Mouse (Mus musculus) liver, adult 2 months (tissue): Measurements from ENCODE around the gene Macc1. TPM values are rescaled to one million over a fixed set of nuclear protein-coding genes. Genes with fewer than 3 reads are reported as not detected.
A peak's percentile ranks its signal among the peaks of the same experiment; 100 is the strongest.

Experiments
- DNase-seq: peaks from one replicate; pipeline ENCODE4 v3.0.0-alpha.2; 2011; ENCODE audit warnings: low read depth, low spot score; ENCODE audit errors: extremely low read depth
- H3K27ac ChIP-seq: fragments of 200-500 bp; replicated peaks from 2 replicates; pipeline ENCODE4 v1.5.1; 2012; ENCODE audit warnings: low read depth, mild to moderate bottlenecking, control low read depth, inconsistent platforms, low read length; ENCODE audit not compliant: insufficient read depth
- H3K27me3 ChIP-seq: fragments of 200-500 bp; 2 replicates; pipeline ENCODE4 v1.6.1; 2012; ENCODE audit warnings: mild to moderate bottlenecking, moderate library complexity, low read length, inconsistent platforms; ENCODE audit not compliant: control insufficient read depth, insufficient read depth
- H3K36me3 ChIP-seq: fragments of 200-500 bp; 2 replicates; pipeline ENCODE4 v1.6.1; 2012; ENCODE audit warnings: low read length, inconsistent platforms; ENCODE audit not compliant: control insufficient read depth, insufficient read depth
- H3K4me1 ChIP-seq: fragments of 200-500 bp; 2 replicates; pipeline ENCODE4 v1.6.1; 2011; ENCODE audit warnings: low read length; ENCODE audit not compliant: control insufficient read depth, insufficient read depth
- H3K4me3 ChIP-seq: fragments of 200-500 bp; 2 replicates; pipeline ENCODE4 v1.5.1; 2011; ENCODE audit warnings: low read depth, mild to moderate bottlenecking, control low read depth, low read length, moderate library complexity; ENCODE audit not compliant: insufficient read depth
- H3K79me2 ChIP-seq: fragments of 200-500 bp; 2 replicates; pipeline ENCODE4 v1.6.1; 2012; ENCODE audit warnings: inconsistent platforms, mild to moderate bottlenecking, low read length, moderate library complexity; ENCODE audit not compliant: control insufficient read depth, insufficient read depth
- H3K9ac ChIP-seq: fragments of 200-500 bp; 2 replicates; pipeline ENCODE4 v1.6.1; 2012; ENCODE audit warnings: low read depth, mild to moderate bottlenecking, control low read depth, inconsistent platforms, low read length
- CTCF ChIP-seq: fragments of 200-500 bp; IDR thresholded peaks from 2 replicates; pipeline ENCODE4 v1.5.1; 2011; ENCODE audit warnings: low read depth, low read length, control low read depth
- POLR2A ChIP-seq: fragments of 200-500 bp; IDR thresholded peaks from 2 replicates; pipeline ENCODE4 v1.6.1; 2011; ENCODE audit warnings: low read length, control low read depth; ENCODE audit not compliant: insufficient read depth; ENCODE audit errors: extremely low read depth
- WGBS: fragments of 180-500 bp; shearing (Covaris S2); methylation state at CpG from one replicate; pipeline ENCODE4 v1.1.7; 2018; 5-methylcytosine and 5-hydroxymethylcytosine counted together
- polyA plus RNA-seq: library from polyadenylated mRNA; depleted of rRNA; stranded (reverse); fragments of >200 nt; gene quantifications from 2 replicates; pipeline ENCODE4 v1.2.3, GENCODE M21; 2012
- total RNA-seq: library from RNA; depleted of rRNA; stranded (reverse); fragments of >200 nt; gene quantifications from 2 replicates; pipeline ENCODE4 v1.2.3, GENCODE M21; 2014

Macc1 gene
- total and polyA plus RNA-seq, 2 experiments: 0.18 TPM; not detected in 1

DNA sequence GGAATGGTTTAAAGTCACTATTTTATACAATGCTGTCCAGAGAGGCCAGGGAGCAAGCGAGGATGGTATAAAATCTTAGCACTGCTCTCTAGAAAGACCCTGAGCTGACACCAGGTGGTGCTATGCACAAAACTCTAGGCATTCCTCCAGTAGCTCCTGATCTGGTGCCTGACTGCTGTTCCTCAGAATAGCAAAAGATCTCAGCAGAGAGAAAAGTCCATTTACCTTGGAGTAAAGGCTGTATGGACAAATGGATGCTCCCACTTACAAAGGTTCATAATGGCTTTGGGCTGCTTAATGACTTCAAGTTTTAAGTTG lies 112.8 kb downstream of the Macc1 start:
- no peak overlapping the region for H3K4me3 ChIP-seq

GRCm38 (mm10) chr12:119440720-119441119 lies 126.7 kb downstream of the Macc1 start:
- H3K27ac ChIP-seq: no peak overlapping the region
- H3K27me3 ChIP-seq: no peaks in the 10 kb centered on the region; the same call in 1 of the 2 replicates
- H3K79me2 ChIP-seq: no peaks in the 10 kb centered on the region
- TF ChIP-seq CTCF (no peak), POLR2A (no peak)
- DNase-seq: no peak
- WGBS: 70% methylated on average over 2 of the region's 2 CpGs
- no peak overlapping the region for H3K9ac ChIP-seq
- no peaks in the 10 kb centered on the region for H3K36me3 ChIP-seq
- no peaks in the 10 kb centered on the region for H3K4me1 ChIP-seq
- H3K4me3 ChIP-seq: no peak overlapping the region

More for the DNA sequence above, 112.8 kb downstream of the Macc1 start:
- peak; percentile 29; the same call in 1 of the 2 replicates for TF ChIP-seq CTCF
- no peak for TF ChIP-seq POLR2A
- Histone ChIP-seq H3K27ac (no peak overlapping the region), H3K79me2 (no peaks in the 10 kb centered on the region), H3K27me3 (no peaks in the 10 kb centered on the region), H3K36me3 (no peaks in the 10 kb centered on the region), H3K4me1 (no peaks in the 10 kb centered on the region), H3K9ac (no peak overlapping the region)
- DNase-seq: peak; percentile 22
- WGBS: 61% methylated on average over 1 of the region's 1 CpGs

DNA sequence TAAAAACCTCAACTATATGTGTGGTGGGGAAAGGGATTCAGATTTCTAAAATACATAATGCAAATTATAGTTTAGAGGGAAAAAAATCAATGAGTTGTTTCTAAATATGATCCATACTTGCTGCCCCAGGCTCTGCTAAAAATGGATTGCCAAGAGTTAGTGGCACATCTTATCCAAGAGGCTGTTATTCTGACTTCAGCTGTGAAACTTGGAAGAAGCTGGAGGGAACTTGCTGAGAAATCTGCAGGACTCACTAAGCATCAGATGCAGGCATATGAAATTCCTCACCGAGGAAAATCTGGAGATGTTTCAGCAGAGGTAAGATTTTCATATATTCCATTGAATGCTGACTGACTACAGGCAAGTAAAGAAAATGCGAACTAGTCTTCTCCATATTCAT lies 136.0 kb downstream of the Macc1 start:
- H3K4me3 ChIP-seq: no peak overlapping the region

DNA sequence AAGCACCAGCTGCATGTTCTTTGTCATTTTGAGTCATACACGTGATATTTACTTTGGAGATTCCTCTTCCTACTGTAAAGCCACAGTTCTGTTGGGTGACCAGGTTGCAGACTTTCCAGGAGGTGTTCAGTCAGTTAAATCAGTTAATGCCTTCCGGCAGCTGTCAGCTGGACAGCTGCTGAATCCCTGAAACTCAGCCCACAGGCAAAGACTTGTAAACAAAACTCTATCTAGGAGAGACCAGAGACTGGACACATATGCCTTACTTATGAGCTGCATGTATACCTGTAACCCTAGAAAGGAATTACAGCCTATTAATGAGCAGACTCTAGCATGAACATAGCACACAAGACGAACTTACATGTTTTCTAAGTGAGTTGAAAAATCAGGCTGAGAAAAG lies 137.2 kb downstream of the Macc1 start:
- Histone ChIP-seq H3K79me2 (no peaks in the 10 kb centered on the region), H3K4me1 (no peaks in the 10 kb centered on the region), H3K36me3 (no peaks in the 10 kb centered on the region), H3K27me3 (no peaks in the 10 kb centered on the region), H3K9ac (no peak overlapping the region), H3K4me3 (no peak overlapping the region), H3K27ac (no peak overlapping the region)
- DNase-seq: no peak
- WGBS: 50% methylated on average over 3 of the region's 3 CpGs
- TF ChIP-seq CTCF (no peak), POLR2A (no peak)

More for the DNA sequence above, 136.0 kb downstream of the Macc1 start:
- Histone ChIP-seq H3K36me3 (no peaks in the 10 kb centered on the region), H3K4me1 (no peaks in the 10 kb centered on the region), H3K9ac (no peak overlapping the region), H3K27ac (no peak overlapping the region), H3K27me3 (no peaks in the 10 kb centered on the region), H3K79me2 (no peaks in the 10 kb centered on the region)
- DNase-seq: no peak
- WGBS: 85% methylated on average over 2 of the region's 2 CpGs
- TF ChIP-seq POLR2A (no peak), CTCF (no peak)

DNA sequence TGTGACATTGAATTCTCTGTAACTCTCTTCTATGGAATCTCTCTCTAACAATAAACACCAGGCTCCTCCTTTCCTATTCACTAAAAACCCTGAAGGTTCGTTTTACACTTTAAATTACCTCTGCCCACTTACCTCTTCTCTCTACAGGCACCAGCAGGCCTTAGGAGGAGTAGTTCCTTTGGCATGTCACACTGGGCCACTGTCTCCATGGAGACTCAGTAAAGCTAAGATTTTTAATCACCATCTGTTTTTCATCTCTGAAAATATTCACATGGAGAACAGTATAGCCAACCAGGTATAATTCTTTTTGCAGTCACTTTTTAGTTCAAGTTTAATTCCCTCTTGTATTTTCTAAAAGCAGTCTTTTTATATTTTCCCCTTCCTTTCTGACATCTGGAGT lies 140.0 kb downstream of the Macc1 start:
- WGBS: 22% methylated on average over 1 of the region's 1 CpGs
- H3K9ac ChIP-seq: no peak overlapping the region
- no peaks in the 10 kb centered on the region for H3K27me3 ChIP-seq
- H3K79me2 ChIP-seq: no peaks in the 10 kb centered on the region
- TF ChIP-seq CTCF (no peak), POLR2A (no peak)
- no peak for DNase-seq
- H3K27ac ChIP-seq: no peak overlapping the region
- no peaks in the 10 kb centered on the region for H3K36me3 ChIP-seq
- no peaks in the 10 kb centered on the region for H3K4me1 ChIP-seq
- no peak overlapping the region for H3K4me3 ChIP-seq

- no peaks in the 10 kb centered on the region for H3K4me1 ChIP-seq
- H3K36me3 ChIP-seq: no peaks in the 10 kb centered on the region
- H3K4me3 ChIP-seq: no peak overlapping the region
- no peaks in the 10 kb centered on the region for H3K79me2 ChIP-seq
- no peak overlapping the region for H3K27ac ChIP-seq
- 57% methylated on average over 2 of the region's 2 CpGs for WGBS
- H3K9ac ChIP-seq: no peak overlapping the region
- TF ChIP-seq POLR2A (no peak), CTCF (no peak)
- H3K27me3 ChIP-seq: no peaks in the 10 kb centered on the region
- DNase-seq: no peak
These were observed 150.2 kb downstream of the Macc1 start for GRCm38 (mm10) chr12:119464040-119464939.
